In the genomic region with DNA sequence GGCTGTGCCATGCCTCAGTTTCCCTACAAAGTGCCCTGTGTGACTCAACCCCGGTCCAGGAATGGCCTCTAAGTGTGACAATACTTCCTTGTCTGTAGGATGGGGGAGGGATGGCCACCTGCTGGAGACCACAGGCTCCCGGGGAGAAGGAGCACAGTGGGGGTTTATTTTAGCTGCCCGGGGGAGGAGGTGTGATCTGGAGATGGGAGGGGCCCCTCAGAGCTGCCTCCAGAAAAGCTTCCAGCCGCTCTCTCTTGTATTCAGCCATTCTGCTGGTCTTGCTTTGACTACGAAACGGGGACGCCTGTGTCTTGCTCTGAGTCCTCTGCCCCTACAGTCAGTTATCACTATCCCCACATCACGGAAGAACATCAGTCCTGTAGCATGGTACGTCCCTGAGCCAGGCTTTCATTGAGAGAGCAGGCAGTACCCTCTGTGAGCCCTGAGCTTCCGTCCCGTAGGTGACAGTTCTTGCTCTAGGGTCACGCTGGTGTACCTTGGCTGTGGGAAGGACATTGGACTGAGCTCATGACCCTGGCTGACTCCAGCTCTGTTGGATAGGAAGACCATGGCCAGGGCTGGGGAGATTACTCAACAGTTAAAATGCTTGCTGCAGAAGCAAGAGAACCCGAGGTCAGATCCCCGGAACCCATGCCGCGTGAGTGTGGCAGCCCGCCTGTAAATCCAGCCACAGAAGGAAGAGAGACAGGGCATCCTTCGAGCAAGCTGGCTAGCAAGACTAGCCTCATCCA, we compare ENCODE assay signal across 15 mouse cellular contexts. TPM values are rescaled to one million over a fixed set of nuclear protein-coding genes. Genes with fewer than 3 reads are reported as not detected.
DNase-seq lines count a peak whose midpoint lies in the region; ATAC-seq and TF ChIP-seq lines count a peak whose summit lies in the region.
"Had no signal": no experiment of that assay in that cellular context is flagged by ENCODE, and none has a peak within 500 bp of the region (broad histone marks: within the 10 kb centered on the region; RNA-seq: fewer than 3 reads in every experiment).

No protein-coding gene starts in this region.

- H3K9me3 ChIP-seq in kidney, embryonic 14.5 days (ENCODE audit: control insufficient read depth, low read length), result no peaks in the 10 kb centered on the region
- H3K9me3 ChIP-seq: hindbrain, embryonic 15.5 days; limb, embryonic 15.5 days; midbrain, embryonic 15.5 days had no signal

- TF ChIP-seq CTCF in kidney, adult 2 months (conservative IDR thresholded peaks at IDR 0.05; ENCODE audit: insufficient read depth, insufficient read length, low read depth, low read length), result no peak; the same call in 1 of the 2 replicates
- no peak for TF ChIP-seq CTCF in cortical plate, adult 2 months (IDR thresholded peaks at IDR 0.05; ENCODE audit: extremely low read depth, insufficient read depth, low read length)

- H3K4me2 ChIP-seq in kidney, embryonic 14.5 days (replicated peaks; ENCODE audit: low read depth, low read length), result no peak overlapping the region
- H3K4me2 ChIP-seq: hindbrain, embryonic 15.5 days; limb, embryonic 15.5 days; midbrain, embryonic 15.5 days; neural tube, embryonic 12.5 days had no signal

- no peak overlapping the region for H3K27ac ChIP-seq in kidney, adult 2 months (ENCODE audit: insufficient read depth, low read depth, low read length)
- H3K27ac ChIP-seq in kidney, embryonic 14.5 days (ENCODE audit: low read depth, low read length), result no peak overlapping the region
- H3K27ac ChIP-seq in cortical plate, adult 2 months (ENCODE audit: insufficient read depth, low read length), result peak overlapping the region; percentile 89
- H3K27ac ChIP-seq: hindbrain, embryonic 15.5 days; limb, embryonic 15.5 days; midbrain, embryonic 15.5 days; neural tube, embryonic 12.5 days had no signal

- no peak overlapping the region for H3K9ac ChIP-seq in kidney, embryonic 14.5 days (ENCODE audit: low read depth, low read length)
- H3K9ac ChIP-seq: forebrain, postnatal 0 days; hindbrain, embryonic 15.5 days; limb, embryonic 15.5 days; midbrain, embryonic 15.5 days; neural tube, embryonic 12.5 days had no signal

- no peaks in the 10 kb centered on the region for H3K36me3 ChIP-seq in kidney, adult 2 months (ENCODE audit: control insufficient read depth, insufficient read depth, low read length)
- H3K36me3 ChIP-seq in kidney, embryonic 14.5 days (ENCODE audit: control insufficient read depth, insufficient read depth, low read length), result peaks cover 29% of the 10 kb centered on the region; the same call in 1 of the 2 replicates
- H3K36me3 ChIP-seq: midbrain, embryonic 15.5 days had no signal

- H3K4me1 ChIP-seq in kidney, adult 2 months (ENCODE audit: control insufficient read depth, insufficient read depth, low read length), result no peaks in the 10 kb centered on the region
- no peaks in the 10 kb centered on the region for H3K4me1 ChIP-seq in kidney, embryonic 14.5 days (ENCODE audit: control insufficient read depth, insufficient read depth, low read length)
- H3K4me1 ChIP-seq in cortical plate, adult 2 months (ENCODE audit: control insufficient read depth, insufficient read depth, low read length), result peaks cover 15% of the 10 kb centered on the region
- H3K4me1 ChIP-seq: hindbrain, embryonic 15.5 days; midbrain, embryonic 15.5 days had no signal

- TF ChIP-seq POLR2A in kidney, adult 2 months (IDR thresholded peaks at IDR 0.05; ENCODE audit: low read depth, low read length), result no peak
- peak; percentile 59 for TF ChIP-seq POLR2A in cortical plate, adult 2 months (IDR thresholded peaks at IDR 0.05; ENCODE audit: extremely low read depth, insufficient read depth, low read length)

- 64% methylated on average over 18 of the region's 18 CpGs for WGBS in kidney, adult 2 months
- WGBS in kidney, embryonic 14.5 days, result 72% methylated on average over 18 of the region's 18 CpGs

- no peak overlapping the region for H3K4me3 ChIP-seq in kidney, adult 2 months (ENCODE audit: insufficient read depth, low read depth, low read length)
- no peak overlapping the region for H3K4me3 ChIP-seq in kidney, embryonic 14.5 days (ENCODE audit: low read length)
- H3K4me3 ChIP-seq in cortical plate, adult 2 months (ENCODE audit: insufficient read depth, low read length), result no peak overlapping the region
- H3K4me3 ChIP-seq: hindbrain, embryonic 15.5 days; limb, embryonic 15.5 days; midbrain, embryonic 15.5 days; neural tube, embryonic 12.5 days had no signal

- peak; percentile 72 for DNase-seq in kidney, adult 2 months
- DNase-seq in left cerebral cortex, postnatal 36 days (ENCODE audit: low spot score in 2 of 2), result peak; percentile 65 to 79
- DNase-seq in right cerebral cortex, adult 2 months (ENCODE audit: low spot score in 2 of 2), result peak; percentile 74 to 75
- no peak for DNase-seq in cerebellum, postnatal 14 days
- DNase-seq in urinary bladder, postnatal 25 days (ENCODE audit: low spot score), result no peak
- no peak for DNase-seq in heart, adult 11 months
- DNase-seq: forebrain, postnatal 0 days; retina, postnatal 1 day; thymus, postnatal 25 days had no signal

- intact Hi-C loops in left cerebral cortex, postnatal 36 days (cut with DNase I), result no loop called here

- ATAC-seq in kidney, embryonic 14.5 days (ENCODE audit: low FRiP score, low TSS enrichment), result no peak
- ATAC-seq: forebrain, postnatal 0 days; midbrain, embryonic 15.5 days had no signal

- H3K27me3 ChIP-seq in kidney, adult 2 months (replicated peaks; ENCODE audit: control insufficient read depth, insufficient read depth, low read length), result no peaks in the 10 kb centered on the region
- H3K27me3 ChIP-seq in kidney, embryonic 14.5 days (ENCODE audit: control insufficient read depth, insufficient read depth, low read length), result no peaks in the 10 kb centered on the region
- H3K27me3 ChIP-seq: hindbrain, embryonic 15.5 days; limb, embryonic 15.5 days; midbrain, embryonic 15.5 days; neural tube, embryonic 12.5 days had no signal

RNA-seq across cellular contexts. Expression of a gene that starts 12.5 kb away (rescaled TPM):
- polyA plus RNA-seq in kidney, adult 2 months (2012; rRNA removed), result 3.9 and 4.1 TPM in 2 replicates
- 11.5 and 13.5 TPM in 2 replicates for polyA plus RNA-seq in kidney, embryonic 14.5 days (2014; fragmentation: Nextera tagmentation; extraction: Ambion mirVana)
- 545 and 568 TPM in 2 replicates for polyA plus RNA-seq in cortical plate, adult 2 months (2012; rRNA removed)
- 100 to 1,000 TPM; 340 to 404 TPM for total RNA-seq in left cerebral cortex, postnatal 36 days (2021)

RNA-seq across cellular contexts. Expression of a gene that starts 26.8 kb away (rescaled TPM):
- 111 and 121 TPM in 2 replicates for polyA plus RNA-seq in kidney, adult 2 months (2012; rRNA removed)
- polyA plus RNA-seq in kidney, embryonic 14.5 days (2014; fragmentation: Nextera tagmentation; extraction: Ambion mirVana), result 73.5 and 78.9 TPM in 2 replicates
- 78.3 and 80.1 TPM in 2 replicates for polyA plus RNA-seq in cortical plate, adult 2 months (2012; rRNA removed)
- 10 to 100 TPM; 31.1 to 39.2 TPM for total RNA-seq in left cerebral cortex, postnatal 36 days (2021)

RNA-seq across cellular contexts. Expression of a gene that starts 28.2 kb away (rescaled TPM):
- 47.3 and 63.3 TPM in 2 replicates for polyA plus RNA-seq in kidney, adult 2 months (2012; rRNA removed)
- 33.4 and 34.4 TPM in 2 replicates for polyA plus RNA-seq in kidney, embryonic 14.5 days (2014; fragmentation: Nextera tagmentation; extraction: Ambion mirVana)
- 58.3 and 58.4 TPM in 2 replicates for polyA plus RNA-seq in cortical plate, adult 2 months (2012; rRNA removed)
- total RNA-seq in left cerebral cortex, postnatal 36 days (2021), result 10 to 100 TPM; 40.9 to 52.1 TPM

RNA-seq across cellular contexts. Expression of a gene that starts 29.0 kb away (rescaled TPM):
- 50.4 and 50.7 TPM in 2 replicates for polyA plus RNA-seq in kidney, adult 2 months (2012; rRNA removed)
- 118 and 156 TPM in 2 replicates for polyA plus RNA-seq in kidney, embryonic 14.5 days (2014; fragmentation: Nextera tagmentation; extraction: Ambion mirVana)
- 66.6 and 82.3 TPM in 2 replicates for polyA plus RNA-seq in cortical plate, adult 2 months (2012; rRNA removed)
- total RNA-seq in left cerebral cortex, postnatal 36 days (2021), result 10 to 100 TPM; 41.0 to 50.0 TPM

RNA-seq across cellular contexts. Expression of a gene that starts 42.3 kb away (rescaled TPM):
- 7.3 and 8.7 TPM in 2 replicates for polyA plus RNA-seq in kidney, adult 2 months (2012; rRNA removed)
- 8.9 and 12.6 TPM in 2 replicates for polyA plus RNA-seq in kidney, embryonic 14.5 days (2014; fragmentation: Nextera tagmentation; extraction: Ambion mirVana)
- 26.6 and 29.4 TPM in 2 replicates for polyA plus RNA-seq in cortical plate, adult 2 months (2012; rRNA removed)
- total RNA-seq in left cerebral cortex, postnatal 36 days (2021), result 10 to 100 TPM; 26.8 to 36.0 TPM

Comparison
In these comparisons a context has a peak if more than half of its experiments do, and no peak if none do; other contexts are left out.
1. DNase-seq: peak in kidney, adult 2 months (single experiment), left cerebral cortex, postnatal 36 days (2 of 2) and right cerebral cortex, adult 2 months (2 of 2); none in cerebellum, postnatal 14 days (0 of 2), urinary bladder, postnatal 25 days (single experiment) and heart, adult 11 months (single experiment).
2. RNA of a gene that starts 12.5 kb away (polyA plus RNA-seq): 545 to 568 TPM in cortical plate, adult 2 months; 11.5 to 13.5 TPM in kidney, embryonic 14.5 days and 3.9 to 4.1 TPM in kidney, adult 2 months; every median in the first group is over 10 times any median in the second.